Mouse (Mus musculus) midbrain, postnatal 0 days (tissue): ENCODE data around the gene Prickle1. TPM values are rescaled to one million over a fixed set of nuclear protein-coding genes. Genes with fewer than 3 reads are reported as not detected.

Experiments used
- ATAC-seq: fragments of 200-750 bp; cut with Nextera tagmentation; 2 replicates; pipeline ENCODE4 v1.8.0; 2017; ENCODE audit warnings: moderate number of reproducible peaks, mild to moderate bottlenecking, moderate TSS enrichment, moderate library complexity; ENCODE audit not compliant: low FRiP score
- DNase-seq: peaks from one replicate; pipeline ENCODE4 v3.0.0-alpha.2; 2015; ENCODE audit warnings: low spot score
- H3K27ac ChIP-seq: fragments of 300-500 bp; sonication (generic); 2 replicates; pipeline ENCODE4 v1.5.1; 2014; ENCODE audit warnings: low read depth, mild to moderate bottlenecking, low read length, mixed read lengths
- H3K27me3 ChIP-seq: fragments of 300-500 bp; sonication (generic); 2 replicates; pipeline ENCODE4 v1.6.1; 2014; ENCODE audit warnings: low read length, control low read depth, mixed read lengths; ENCODE audit not compliant: insufficient read depth
- H3K36me3 ChIP-seq: fragments of 300-500 bp; sonication (generic); 2 replicates; pipeline ENCODE4 v1.6.1; 2014; ENCODE audit warnings: low read length, control low read depth, mixed read lengths; ENCODE audit not compliant: insufficient read depth
- H3K4me1 ChIP-seq: fragments of 300-500 bp; sonication (generic); 2 replicates; pipeline ENCODE4 v1.6.1; 2014; ENCODE audit warnings: mild to moderate bottlenecking, control low read depth, antibody characterized with exemption, low read length, mixed read lengths; ENCODE audit not compliant: insufficient read depth
- H3K4me2 ChIP-seq: fragments of 300-500 bp; sonication (generic); 2 replicates; pipeline ENCODE4 v1.6.1; 2014; ENCODE audit warnings: low read depth, mild to moderate bottlenecking, low read length, mixed read lengths; ENCODE audit not compliant: poor library complexity, severe bottlenecking
- H3K4me3 ChIP-seq: fragments of 300-500 bp; sonication (generic); 2 replicates; pipeline ENCODE4 v1.5.1; 2014; ENCODE audit warnings: low read depth, mild to moderate bottlenecking, low read length, moderate library complexity
- H3K9ac ChIP-seq: fragments of 300-500 bp; sonication (generic); replicated peaks from 2 replicates; pipeline ENCODE4 v1.6.1; 2014; ENCODE audit warnings: mild to moderate bottlenecking, low read length, moderate library complexity, mixed read lengths; ENCODE audit not compliant: poor library complexity, severe bottlenecking
- H3K9me3 ChIP-seq: fragments of 300-500 bp; sonication (generic); 2 replicates; pipeline ENCODE4 v1.6.1; 2016; ENCODE audit warnings: low read length, control low read depth
- CTCF ChIP-seq: IDR thresholded peaks from 2 replicates; pipeline ENCODE4 v1.5.1; 2016; ENCODE audit warnings: antibody characterized with exemption, mild to moderate bottlenecking
- WGBS: fragments of 180-500 bp; shearing (Covaris S2); extraction: QIAGEN DNeasy Blood & Tissue Kit; methylation state at CpG from one replicate; pipeline ENCODE4 v1.1.7; 2014; 5-methylcytosine and 5-hydroxymethylcytosine counted together
- polyA plus RNA-seq: library from polyadenylated mRNA; unstranded; fragments of >200 nt; fragmentation: Nextera tagmentation; extraction: Ambion mirVana; gene quantifications from 2 replicates; pipeline ENCODE4 v1.2.1, GENCODE M21; 2015
- total RNA-seq: library from RNA; depleted of rRNA; stranded (reverse); fragments of >200 nt; gene quantifications from 2 replicates; pipeline ENCODE4 v1.2.3, GENCODE M21; 2014

Gene Prickle1
- total and polyA plus RNA-seq, 2 experiments from 2014 or later, result 13.7 to 16.3 TPM

DNA sequence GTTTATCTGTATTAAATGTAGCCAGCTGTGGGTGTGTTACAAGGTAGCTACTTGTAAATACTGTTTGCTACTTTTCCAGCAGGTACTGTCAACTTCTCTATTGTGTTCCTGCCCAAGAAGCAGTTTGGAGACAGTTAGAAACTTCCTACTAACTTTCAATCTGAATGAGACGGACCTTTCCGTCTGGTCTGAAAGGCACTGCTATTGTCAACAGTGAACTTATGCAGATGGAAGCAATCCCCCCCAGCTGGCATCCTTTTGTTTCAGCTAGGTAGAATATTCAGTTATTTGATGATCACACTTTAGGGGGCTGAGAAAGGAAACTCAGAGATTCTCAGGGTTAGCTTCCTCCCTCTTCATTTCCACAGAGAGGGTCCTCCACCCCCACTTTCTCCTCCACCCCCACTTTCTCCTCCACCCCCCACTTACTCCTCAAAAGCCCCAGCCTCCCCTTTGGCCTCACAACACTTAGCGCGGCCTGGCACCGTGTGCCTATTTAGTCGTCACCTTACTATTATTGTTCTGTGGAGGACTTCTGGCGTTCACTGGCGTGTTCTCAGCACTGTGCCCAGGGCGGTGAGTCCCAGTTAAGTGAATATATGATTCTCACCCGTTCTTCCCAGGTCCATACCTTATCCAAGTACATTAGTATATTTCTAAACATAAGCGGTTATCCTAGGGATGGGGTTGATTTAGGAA is 74.5 kb downstream of the Prickle1 start:
- 54% methylated on average over 11 of the region's 11 CpGs for WGBS
- TF ChIP-seq CTCF, result no peak
- Histone ChIP-seq H3K36me3 (no peaks in the 10 kb centered on the region), H3K4me3 (no peak overlapping the region), H3K9ac (no peak overlapping the region), H3K27me3 (no peaks in the 10 kb centered on the region; the same call in 1 of the 2 replicates), H3K4me1 (no peaks in the 10 kb centered on the region; the same call in 1 of the 2 replicates), H3K9me3 (no peaks in the 10 kb centered on the region), H3K27ac (no peak overlapping the region), H3K4me2 (no peak overlapping the region)
- DNase-seq (no peak), ATAC-seq (no peak)

DNA sequence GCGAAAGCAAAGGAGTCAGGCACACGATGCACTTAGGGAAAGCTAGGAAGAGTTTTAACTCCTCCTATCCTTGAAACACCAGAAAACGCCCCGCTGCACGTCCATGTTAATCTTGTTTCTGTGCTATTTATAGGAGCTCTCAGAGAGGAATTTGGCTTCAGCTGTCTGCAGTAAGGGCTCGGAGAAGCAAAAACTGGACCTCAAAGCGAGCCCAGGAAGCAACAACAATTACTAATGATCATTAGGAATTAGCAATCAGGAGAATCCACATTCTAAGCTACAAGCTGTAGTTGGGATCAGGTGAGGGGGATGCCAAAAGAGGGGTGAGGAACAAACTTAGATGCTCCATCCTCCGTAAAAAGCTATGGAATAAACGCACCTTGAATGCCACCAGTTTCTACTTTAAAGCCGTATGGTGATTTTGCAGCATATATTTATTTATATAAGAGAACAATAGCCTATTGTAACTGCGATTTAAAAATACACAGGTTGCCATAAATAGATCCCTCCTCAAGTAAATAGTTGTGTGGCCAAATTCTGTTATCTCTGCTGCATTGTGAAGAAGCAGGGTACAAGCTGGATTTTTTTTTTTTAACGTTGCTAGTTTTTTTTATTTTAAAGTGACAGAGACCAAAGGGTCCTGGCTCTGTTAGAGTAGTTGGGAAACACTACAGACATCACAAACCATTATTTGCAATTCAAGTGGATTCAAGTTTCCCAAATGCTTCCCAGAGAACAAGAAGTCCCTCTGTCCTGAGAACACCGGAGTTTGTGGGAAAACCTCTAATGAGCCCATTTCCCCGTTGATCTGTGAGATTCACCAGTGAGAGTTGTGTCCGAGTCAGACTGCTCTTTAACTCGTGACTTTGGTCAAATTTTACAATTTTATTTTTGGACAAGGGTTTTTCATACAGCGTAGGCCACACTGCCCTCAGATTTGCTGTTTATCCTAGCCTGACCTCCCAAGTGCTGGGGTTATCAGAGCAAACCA is 75.6 kb downstream of the Prickle1 start:
- TF ChIP-seq CTCF, result no peak
- H3K4me2 ChIP-seq, result peak overlapping the region; percentile 92
- H3K27me3 ChIP-seq, result no peaks in the 10 kb centered on the region; the same call in 1 of the 2 replicates
- peak overlapping the region; percentile 86 for H3K4me3 ChIP-seq
- no peaks in the 10 kb centered on the region for H3K9me3 ChIP-seq
- ATAC-seq, result no peak
- H3K27ac ChIP-seq, result peak overlapping the region; percentile 52; the same call in 1 of the 2 replicates
- DNase-seq, result peak; percentile 46
- no peaks in the 10 kb centered on the region; the same call in 1 of the 2 replicates for H3K4me1 ChIP-seq
- H3K9ac ChIP-seq, result peak overlapping the region; percentile 61
- 12% methylated on average over 17 of the region's 17 CpGs for WGBS
- no peaks in the 10 kb centered on the region for H3K36me3 ChIP-seq

DNA sequence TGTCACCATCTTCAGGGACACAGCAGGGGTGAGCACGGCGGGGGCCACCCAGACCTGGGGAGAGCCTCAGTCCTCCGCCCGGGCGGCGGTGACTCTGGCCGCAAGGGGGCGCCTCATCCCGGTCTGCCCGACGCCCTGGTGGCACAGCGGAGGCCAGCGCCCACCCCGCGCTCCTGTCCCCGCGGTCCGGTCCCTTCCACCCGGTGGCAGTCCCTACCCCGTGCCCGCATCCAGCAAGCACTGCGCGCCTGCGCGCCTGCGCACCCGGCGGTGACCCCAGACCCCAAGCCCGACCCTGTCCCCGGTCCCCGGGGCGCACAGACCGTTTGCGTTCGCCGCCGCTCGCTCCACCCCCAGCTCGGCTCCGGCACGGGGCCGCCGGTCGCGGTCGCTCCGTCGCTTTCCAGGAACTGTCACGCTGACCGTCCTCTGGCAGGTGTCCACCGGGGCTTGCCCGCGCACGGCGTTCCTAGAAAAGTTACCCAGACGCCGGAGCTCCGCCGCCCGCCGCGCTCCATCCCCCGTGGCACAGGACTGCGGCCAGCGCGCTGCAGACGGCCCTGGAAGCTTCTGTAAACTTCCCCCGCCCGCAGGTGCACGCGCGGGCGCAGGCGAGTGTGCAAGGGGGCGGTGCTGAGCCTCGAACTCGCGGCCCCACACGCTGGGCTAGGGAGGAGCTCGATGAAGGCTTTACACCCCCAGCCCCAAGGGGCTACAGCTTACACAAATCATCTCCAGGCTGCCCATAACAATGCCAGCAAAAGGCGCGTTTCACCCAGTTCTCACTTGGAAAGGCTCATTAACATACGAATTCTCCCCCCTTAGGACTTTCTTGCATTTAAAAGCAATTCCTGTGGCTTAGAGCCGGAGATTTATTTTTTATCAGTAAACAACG is 76.5 kb downstream of the Prickle1 start:
- peak; percentile 74 for TF ChIP-seq CTCF
- H3K27me3 ChIP-seq, result no peaks in the 10 kb centered on the region; the same call in 1 of the 2 replicates
- H3K4me3 ChIP-seq, result peak overlapping the region; percentile 86
- WGBS, result under 1% methylated on average over 72 of the region's 85 CpGs
- no peaks in the 10 kb centered on the region for H3K36me3 ChIP-seq
- peak overlapping the region; percentile 92 for H3K4me2 ChIP-seq
- H3K9ac ChIP-seq, result peak overlapping the region; percentile 61
- DNase-seq, result peak; percentile 60
- no peaks in the 10 kb centered on the region for H3K9me3 ChIP-seq
- H3K27ac ChIP-seq, result peak overlapping the region; percentile 52; the same call in 1 of the 2 replicates
- ATAC-seq, result peak; percentile 86
- H3K4me1 ChIP-seq, result peaks cover 2% of the 10 kb centered on the region; the same call in 1 of the 2 replicates

- Histone ChIP-seq H3K27ac (no peak overlapping the region), H3K4me2 (peak overlapping the region; percentile 92), H3K9ac (peak overlapping the region; percentile 61), H3K4me1 (peaks cover 2% of the 10 kb centered on the region; the same call in 1 of the 2 replicates), H3K36me3 (no peaks in the 10 kb centered on the region), H3K4me3 (peak overlapping the region; percentile 86), H3K27me3 (no peaks in the 10 kb centered on the region; the same call in 1 of the 2 replicates), H3K9me3 (no peaks in the 10 kb centered on the region)
- DNase-seq (peak; percentile 32), ATAC-seq (no peak)
- no peak for TF ChIP-seq CTCF
- 5% methylated on average over 23 of the region's 23 CpGs for WGBS
These were observed 77.4 kb downstream of the Prickle1 start for GRCm38 (mm10) chr15:93518143-93518902.
